In the genomic region with DNA sequence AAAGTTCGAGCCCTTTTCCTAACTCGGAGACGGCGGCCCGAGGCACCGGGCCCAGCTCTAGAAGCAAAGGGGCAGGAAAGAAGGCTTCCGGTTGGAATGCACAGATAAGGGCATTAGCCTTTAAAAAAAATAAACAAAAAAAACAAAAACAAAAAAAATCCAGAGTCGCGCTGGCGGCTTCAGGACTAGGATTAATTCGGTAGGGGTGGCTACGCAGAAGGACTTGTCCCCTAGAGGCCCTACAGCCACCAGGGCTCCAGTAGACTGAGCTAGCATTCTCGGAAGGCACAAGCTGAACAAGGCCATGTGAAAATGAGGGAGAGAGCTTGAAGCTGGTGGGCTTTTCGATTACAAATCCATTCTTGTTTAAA, we compare ENCODE assay signal across 8 mouse cellular contexts. TPM values are rescaled to one million over a fixed set of nuclear protein-coding genes. Genes with fewer than 3 reads are reported as not detected.
DNase-seq lines count a peak whose midpoint lies in the region; TF ChIP-seq lines count a peak whose summit lies in the region.

No protein-coding gene starts in this region.

- H3ac ChIP-seq in myocyte (ENCODE audit: control insufficient read depth, insufficient read length): peak overlapping the region; percentile 62

- peaks cover 8% of the 10 kb centered on the region for H3K27me3 ChIP-seq in myocyte (ENCODE audit: control insufficient read depth, insufficient read depth, insufficient read length)

- peak overlapping the region; percentile 23 for H3K4me3 ChIP-seq in myocyte

- intact Hi-C loops in heart, postnatal 10 days (cut with DNase I): no loop called here

- peak overlapping the region; percentile 93 for H3K4me2 ChIP-seq in myocyte (ENCODE audit: low read depth)

- no peaks in the 10 kb centered on the region for H3K79me2 ChIP-seq in myocyte (ENCODE audit: control insufficient read depth, insufficient read depth)

- DNase-seq in urinary bladder, postnatal 14 days (ENCODE audit: low spot score): peak; percentile 43
- DNase-seq in urinary bladder, postnatal 4 days (ENCODE audit: low spot score in 2 of 2): no peak
- peak; percentile 53 for DNase-seq in embryo, embryonic 10 days (ENCODE audit: low spot score)
- DNase-seq in heart, postnatal 10 days: peak; percentile 52 to 58
- peak; percentile 20 for DNase-seq in liver
- no peak for DNase-seq in right cerebral cortex, postnatal 4 days
- DNase-seq in layer of hippocampus, adult 9-10 months (ENCODE audit: low spot score): no peak

- H3K36me3 ChIP-seq in myocyte (ENCODE audit: control insufficient read depth, insufficient read depth): no peaks in the 10 kb centered on the region

- TF ChIP-seq POLR2A in myocyte (IDR thresholded peaks at IDR 0.05; ENCODE audit: insufficient read length, low read depth): no peak

TF ChIP-seq in myocyte, 11 proteins besides CTCF, POLR2A, EP300 and RAD21:
- TF ChIP-seq MYOD1 (IDR thresholded peaks at IDR 0.05; ENCODE audit: control insufficient read depth in 1 of 3, insufficient read length in 2 of 3, low read depth in 2 of 3) (no peak), CEBPB (IDR thresholded peaks at IDR 0.05; ENCODE audit: insufficient read depth, poor library complexity, severe bottlenecking) (no peak), REST (IDR thresholded peaks at IDR 0.05; ENCODE audit: insufficient read depth, insufficient read length) (no peak), E2F4 (IDR thresholded peaks at IDR 0.05; ENCODE audit: insufficient read depth) (no peak), TCF12 (IDR thresholded peaks at IDR 0.05; ENCODE audit: insufficient read depth, poor library complexity, severe bottlenecking) (no peak), USF1 (IDR thresholded peaks at IDR 0.05; ENCODE audit: low read depth) (no peak), MYOG (IDR thresholded peaks at IDR 0.05; ENCODE audit: control insufficient read depth in 1 of 3, insufficient read depth in 1 of 3, insufficient read length in 2 of 3, low read depth in 2 of 3) (no peak), SRF (IDR thresholded peaks at IDR 0.05; ENCODE audit: control insufficient read depth, insufficient read length, low read depth) (no peak), TCF3 (IDR thresholded peaks at IDR 0.05; ENCODE audit: insufficient read length, low read depth) (no peak), MAX (IDR thresholded peaks at IDR 0.05; ENCODE audit: low read depth) (no peak), POLR2AphosphoS2 (IDR thresholded peaks at IDR 0.05; ENCODE audit: insufficient read length, low read depth) (no peak)

RNA-seq across cellular contexts. Expression of gene Amigo2, which starts 0.7 kb away (rescaled TPM):
- 1 to 10 TPM; 6.6 to 7.8 TPM for total RNA-seq in heart, postnatal 10 days (2021)
- polyA plus RNA-seq in myocyte (2012; fragmentation: generic; extraction: Trizol): 0.19 TPM

RNA-seq across cellular contexts. Expression of gene Pced1b, which starts 0.9 kb away (rescaled TPM):
- 1 to 10 TPM; 6.2 to 7.6 TPM for total RNA-seq in heart, postnatal 10 days (2021)
- 0.68 TPM for polyA plus RNA-seq in myocyte (2012; fragmentation: generic; extraction: Trizol)

Comparison
In these comparisons a context has a peak if more than half of its experiments do, and no peak if none do; other contexts are left out.
1. DNase-seq: peak in urinary bladder, postnatal 14 days (single experiment), embryo, embryonic 10 days (single experiment), heart, postnatal 10 days (2 of 2) and liver (single experiment); none in urinary bladder, postnatal 4 days (0 of 2), right cerebral cortex, postnatal 4 days (single experiment) and layer of hippocampus, adult 9-10 months (single experiment).